In genomic region chr6:99096776-99097166, GRCm38 (mm10) we compare ENCODE assay signal across 12 mouse cellular contexts.
DNase-seq lines count a peak whose midpoint lies in the region; ATAC-seq and TF ChIP-seq lines count a peak whose summit lies in the region.
"Had no signal": no experiment of that assay in that cellular context is flagged by ENCODE, and none has a peak within 500 bp of the region (broad histone marks: within the 10 kb centered on the region; RNA-seq: fewer than 3 reads in every experiment).

No protein-coding gene starts in this region.

- no peak for TF ChIP-seq CTCF in heart, postnatal 0 days (IDR thresholded peaks at IDR 0.05; ENCODE audit: low read depth)

- H3K27ac ChIP-seq in heart, postnatal 0 days (ENCODE audit: low read depth), result peak overlapping the region; percentile 97
- H3K27ac ChIP-seq in stomach, embryonic 16.5 days (ENCODE audit: low read length), result peak overlapping the region; percentile 92
- H3K27ac ChIP-seq: hindbrain, embryonic 12.5 days; midbrain, embryonic 12.5 days; neural tube, embryonic 12.5 days had no signal

- ATAC-seq in CD4-positive, CD25-positive, alpha-beta regulatory T cell, adult 4 months, result no peak
- no peak for ATAC-seq in heart, postnatal 0 days (ENCODE audit: insufficient read depth, low read depth)
- ATAC-seq in stomach, embryonic 16.5 days (ENCODE audit: insufficient read depth, low FRiP score), result no peak
- no peak for ATAC-seq in cerebellum, adult (ENCODE audit: insufficient number of reproducible peaks, low FRiP score, low TSS enrichment)

- peak overlapping the region; percentile 49; the same call in 1 of the 2 replicates for H3K4me3 ChIP-seq in heart, postnatal 0 days (ENCODE audit: low read depth, low read length)
- H3K4me3 ChIP-seq in stomach, embryonic 16.5 days (replicated peaks; ENCODE audit: low read length), result no peak overlapping the region
- H3K4me3 ChIP-seq: hindbrain, embryonic 12.5 days; midbrain, embryonic 12.5 days; neural tube, embryonic 12.5 days had no signal

- H3K36me3 ChIP-seq in heart, postnatal 0 days (replicated peaks; ENCODE audit: control insufficient read depth, insufficient read depth, low read length), result no peaks in the 10 kb centered on the region
- H3K36me3 ChIP-seq in stomach, embryonic 16.5 days (ENCODE audit: control insufficient read depth, insufficient read depth, low read length), result no peaks in the 10 kb centered on the region
- H3K36me3 ChIP-seq: hindbrain, embryonic 12.5 days; midbrain, embryonic 12.5 days; neural tube, embryonic 12.5 days had no signal

- no peak for TF ChIP-seq EP300 in heart, postnatal 0 days (IDR thresholded peaks at IDR 0.05; ENCODE audit: low read depth)

- 29% methylated on average over 7 of the region's 7 CpGs for WGBS in heart, postnatal 0 days
- 36% methylated on average over 7 of the region's 7 CpGs for WGBS in stomach, embryonic 16.5 days

- no peaks in the 10 kb centered on the region for H3K27me3 ChIP-seq in heart, postnatal 0 days (ENCODE audit: control insufficient read depth, insufficient read depth, low read length)
- H3K27me3 ChIP-seq in stomach, embryonic 16.5 days (ENCODE audit: control insufficient read depth, insufficient read depth, low read length), result no peaks in the 10 kb centered on the region
- H3K27me3 ChIP-seq: hindbrain, embryonic 12.5 days; midbrain, embryonic 12.5 days; neural tube, embryonic 12.5 days had no signal

- H3K9ac ChIP-seq in heart, postnatal 0 days (replicated peaks; ENCODE audit: low read depth, low read length), result peak overlapping the region; percentile 61
- peak overlapping the region; percentile 74; the same call in 1 of the 2 replicates for H3K9ac ChIP-seq in stomach, embryonic 16.5 days (ENCODE audit: low read length)
- H3K9ac ChIP-seq: hindbrain, embryonic 12.5 days; midbrain, embryonic 12.5 days; neural tube, embryonic 12.5 days had no signal

- peak overlapping the region; percentile 67 for H3K4me2 ChIP-seq in heart, postnatal 0 days (ENCODE audit: low read depth, low read length)
- peak overlapping the region; percentile 73 for H3K4me2 ChIP-seq in stomach, embryonic 16.5 days (ENCODE audit: low read depth, low read length)

- H3K9me3 ChIP-seq in heart, postnatal 0 days (replicated peaks; ENCODE audit: control insufficient read depth, low read length), result no peaks in the 10 kb centered on the region
- H3K9me3 ChIP-seq in stomach, embryonic 16.5 days (replicated peaks; ENCODE audit: control insufficient read depth, low read length), result no peaks in the 10 kb centered on the region
- H3K9me3 ChIP-seq: hindbrain, embryonic 12.5 days; midbrain, embryonic 12.5 days; neural tube, embryonic 12.5 days had no signal

- peak; percentile 13 for DNase-seq in CD4-positive, CD25-positive, alpha-beta regulatory T cell, adult 2 months (ENCODE audit: low read depth, low spot score)
- DNase-seq in heart, postnatal 0 days (ENCODE audit: low spot score), result no peak
- DNase-seq in heart, adult 9 months (ENCODE audit: low spot score in 2 of 2), result no peak
- peak; percentile 8 for DNase-seq in thymus, postnatal 14 days
- DNase-seq in thymus, postnatal 0 days (ENCODE audit: low spot score), result no peak
- DNase-seq: cerebellum, adult 11 months had no signal

- H3K4me1 ChIP-seq in heart, postnatal 0 days (ENCODE audit: control insufficient read depth, insufficient read depth), result peaks cover 32% of the 10 kb centered on the region
- H3K4me1 ChIP-seq in stomach, embryonic 16.5 days (ENCODE audit: control insufficient read depth, insufficient read depth, low read length), result peaks cover 52% of the 10 kb centered on the region

Comparison
In these comparisons a context has a peak if more than half of its experiments do, and no peak if none do; other contexts are left out.
1. DNase-seq: peak in CD4-positive, CD25-positive, alpha-beta regulatory T cell, adult 2 months (single experiment) and thymus, postnatal 14 days (single experiment); none in heart, postnatal 0 days (single experiment), heart, adult 9 months (0 of 2) and thymus, postnatal 0 days (single experiment).